Mouse (Mus musculus) layer of hippocampus, adult 18-20 months (tissue): Measurements from ENCODE around the gene Pwwp2b. TPM values are rescaled to one million over a fixed set of nuclear protein-coding genes. Genes with fewer than 3 reads are reported as not detected.

ENCODE experiments used
- DNase-seq, 2 experiments: peaks; one replicate each; pipeline ENCODE4 v3.0.0; 2022; ENCODE audit warnings: low spot score in 2 of 2
- total RNA-seq, 2 experiments: library from RNA; stranded (reverse); gene quantifications; 2 replicates each; pipeline ENCODE4 v1.2.3; 2021

Gene Pwwp2b
- total RNA-seq, 2 experiments from 2014 or later = 31.5 to 35.9 TPM

DNA sequence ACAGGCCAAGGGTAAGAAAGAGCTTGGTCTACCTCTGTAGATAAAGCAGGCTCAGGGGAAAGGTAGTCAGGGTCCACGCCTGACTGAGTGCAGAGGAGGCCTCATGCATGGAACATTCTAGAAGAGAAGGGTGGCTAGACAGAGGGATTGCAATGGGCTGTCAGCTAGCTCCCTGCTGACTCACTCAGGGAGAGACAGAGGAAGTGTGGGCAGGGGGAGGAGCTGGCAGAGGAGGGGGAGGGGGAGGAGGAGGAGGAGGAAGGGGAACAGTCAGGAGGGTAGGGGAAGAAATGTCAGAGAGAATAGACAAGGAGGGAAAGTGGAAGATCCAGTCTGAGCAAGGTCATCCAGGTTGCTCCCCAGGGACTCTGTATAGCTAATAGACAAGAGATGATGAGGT, 47.4 kb downstream of the Pwwp2b start:
- no peak for DNase-seq

DNA sequence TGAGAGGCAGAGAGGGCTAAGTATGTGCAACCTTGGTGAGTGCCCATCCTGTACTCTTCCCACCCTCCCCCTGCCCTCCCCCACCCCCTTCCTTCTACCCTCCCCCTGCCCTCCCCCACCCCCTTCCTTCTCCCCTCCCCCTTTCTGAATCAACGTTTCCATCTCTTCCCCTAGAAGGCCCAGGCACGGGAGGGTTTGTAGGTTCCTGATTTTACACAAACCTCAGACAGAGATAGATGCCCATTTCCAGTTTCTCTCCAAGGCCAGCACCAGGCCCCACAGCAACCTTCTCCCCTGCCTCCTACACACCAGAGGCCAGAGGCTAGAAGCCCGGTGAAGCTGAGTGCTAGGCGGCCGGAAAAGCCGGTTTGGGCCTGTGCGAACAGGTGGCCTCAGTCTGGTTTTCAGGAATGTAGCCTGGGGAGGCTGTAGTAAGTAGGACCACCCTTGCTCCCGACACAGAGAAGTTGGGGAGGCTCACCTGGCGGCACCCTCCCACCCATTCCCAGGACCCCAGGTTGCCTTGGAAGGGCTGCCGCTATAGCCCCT, 48.3 kb downstream of the Pwwp2b start:
- no peak for DNase-seq

DNA sequence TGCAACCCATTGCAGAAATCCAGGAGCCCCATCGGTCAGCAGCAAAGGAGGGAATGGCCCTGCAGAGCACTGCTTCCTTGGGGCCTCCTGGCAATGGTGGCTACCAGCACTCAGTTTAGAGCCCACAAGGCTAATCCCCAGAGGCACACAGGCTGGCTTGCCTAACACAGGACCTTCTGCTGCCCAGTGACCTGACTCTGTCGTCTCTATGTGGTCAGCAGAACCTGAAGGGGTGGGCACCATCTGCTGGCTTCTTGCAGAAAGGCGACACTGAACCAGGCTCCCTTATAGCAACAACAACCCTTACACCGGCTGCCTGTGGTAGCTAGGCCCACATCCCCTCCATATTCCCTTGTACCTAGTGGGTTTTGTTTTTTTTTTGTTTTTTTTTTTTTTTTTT, 50.2 kb downstream of the Pwwp2b start:
- DNase-seq = no peak

DNA sequence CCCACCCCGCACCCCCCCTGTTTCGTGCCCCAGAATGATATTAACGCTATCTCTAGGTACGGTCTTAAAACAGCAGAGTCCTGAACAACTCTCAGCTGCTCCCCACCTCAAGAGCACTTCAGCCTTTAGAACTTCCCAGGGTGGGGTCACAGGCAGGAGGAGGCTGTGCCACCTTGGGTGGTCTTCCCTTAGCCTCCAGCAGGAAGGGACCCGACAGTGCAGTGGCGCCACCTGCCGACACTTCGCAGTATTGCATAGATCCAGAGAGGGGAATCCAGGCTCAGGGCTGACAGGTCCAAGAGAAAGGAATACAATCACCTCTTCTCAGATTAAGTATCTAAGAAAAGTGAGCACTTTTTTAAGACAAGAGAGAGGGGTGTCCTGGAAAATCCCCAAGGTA, 51.1 kb downstream of the Pwwp2b start:
- peak; percentile 65 to 91 for DNase-seq

DNA sequence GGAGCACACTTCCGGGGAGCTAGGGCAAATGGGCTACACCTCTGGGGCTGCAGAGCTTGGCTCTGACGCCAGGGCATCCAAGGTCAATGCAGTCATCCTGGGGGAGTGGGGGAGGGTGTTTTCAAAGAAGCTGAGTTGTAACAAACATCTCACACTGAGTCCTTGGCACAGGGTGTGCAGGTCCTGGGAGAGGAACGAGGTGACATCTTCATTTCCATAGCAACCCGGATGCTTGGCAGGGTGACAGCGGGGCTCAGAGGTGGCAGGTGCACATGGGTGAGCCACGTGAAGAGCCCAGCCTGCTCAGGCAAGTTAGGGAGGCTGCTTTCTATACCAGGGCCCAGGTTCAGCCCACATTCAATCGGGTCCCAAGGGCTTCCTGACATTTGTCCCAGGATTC, 52.1 kb downstream of the Pwwp2b start:
- no peak for DNase-seq

DNA sequence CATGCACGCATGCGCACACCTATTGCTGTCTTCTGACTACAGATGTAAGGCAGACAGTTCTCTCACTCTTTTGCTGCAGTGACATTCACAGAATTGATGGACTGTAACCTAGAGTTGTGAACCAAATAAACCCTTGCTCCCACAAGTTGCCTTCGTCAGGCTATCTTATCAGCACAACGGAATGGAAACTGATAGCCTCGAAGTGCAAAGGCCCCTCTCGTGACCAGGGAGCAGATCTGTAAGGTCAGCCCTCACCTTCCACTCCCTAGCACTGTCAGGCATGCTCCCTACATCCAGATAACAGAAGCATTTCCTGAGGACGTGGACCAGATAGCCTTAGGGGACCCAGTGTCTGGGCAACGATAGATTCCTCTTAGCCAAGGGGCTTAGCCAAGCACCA, 53.2 kb downstream of the Pwwp2b start:
- DNase-seq = no peak

DNA sequence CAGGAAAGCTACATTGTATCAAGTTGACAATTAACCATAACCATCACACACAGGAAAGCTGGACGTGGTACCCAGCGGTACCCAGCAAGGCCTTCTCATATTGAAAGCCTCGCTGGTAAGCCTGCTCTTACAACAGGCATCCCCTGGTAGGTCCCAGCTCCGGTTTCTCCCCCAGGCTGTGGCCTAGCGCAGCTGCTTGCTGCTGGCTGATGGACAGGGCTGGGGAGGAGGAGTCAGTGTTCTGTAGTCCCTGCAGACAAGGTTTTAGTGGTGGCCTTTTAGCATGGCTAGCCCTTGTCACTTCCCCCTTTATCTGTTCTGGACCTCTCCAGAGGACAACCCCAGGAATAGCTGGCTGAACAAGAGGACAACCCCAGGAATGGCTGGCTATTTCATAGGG, 54.0 kb downstream of the Pwwp2b start:
- no peak for DNase-seq

DNA sequence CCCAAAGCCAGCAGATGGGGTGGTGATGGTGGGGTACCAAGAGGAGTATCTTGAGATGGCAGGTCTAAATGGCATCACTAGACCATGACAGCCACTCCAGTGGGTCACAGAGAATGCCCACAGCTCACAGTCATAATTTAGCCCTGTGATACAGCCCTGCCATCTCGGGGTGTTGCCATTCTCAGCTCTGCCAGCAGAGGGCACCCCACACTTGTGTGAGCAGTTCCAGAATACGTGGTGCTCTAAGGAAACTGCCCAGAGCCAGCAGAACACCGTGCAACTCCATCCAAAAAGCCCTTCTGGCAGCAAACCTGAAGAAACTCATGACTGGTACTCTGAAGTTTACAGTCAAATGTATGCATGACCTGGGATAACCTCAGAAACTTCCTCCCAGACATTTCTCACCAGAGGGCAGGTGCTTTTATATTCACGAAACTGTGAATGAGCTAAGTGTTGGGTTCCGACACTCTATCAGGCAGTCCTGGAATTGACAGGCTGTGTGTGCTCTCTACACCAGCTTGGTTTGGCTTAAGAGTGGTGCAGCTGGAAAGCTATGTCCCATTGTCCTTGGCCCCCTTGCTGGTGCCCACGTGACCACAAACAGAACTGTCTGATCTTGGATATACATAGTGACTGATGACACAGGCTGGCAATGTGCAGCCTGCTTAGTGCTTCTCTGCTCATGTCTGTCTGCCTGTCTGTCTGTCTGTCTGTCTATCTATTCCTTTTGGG, 55.2 kb downstream of the Pwwp2b start:
- DNase-seq = peak; percentile 78 to 95

DNA sequence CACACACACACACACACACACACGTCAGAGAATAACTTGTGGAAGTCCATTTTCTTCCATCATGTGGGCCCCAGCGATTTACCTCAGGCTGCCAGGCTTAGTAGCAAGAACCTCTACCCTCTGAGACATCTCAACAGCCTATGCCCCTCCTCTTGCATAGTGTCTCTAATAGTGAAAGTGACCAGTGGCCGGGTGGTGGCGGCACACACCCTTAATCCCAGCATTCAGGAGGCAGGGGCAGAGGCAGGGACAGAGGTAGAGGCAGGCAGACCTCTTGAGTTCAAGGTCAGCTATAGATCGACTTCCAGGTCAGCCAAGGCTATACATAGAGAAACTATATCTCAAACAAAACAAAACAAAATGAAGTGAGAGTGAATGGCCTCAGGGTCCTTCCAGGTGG, 56.0 kb downstream of the Pwwp2b start:
- DNase-seq = no peak

DNA sequence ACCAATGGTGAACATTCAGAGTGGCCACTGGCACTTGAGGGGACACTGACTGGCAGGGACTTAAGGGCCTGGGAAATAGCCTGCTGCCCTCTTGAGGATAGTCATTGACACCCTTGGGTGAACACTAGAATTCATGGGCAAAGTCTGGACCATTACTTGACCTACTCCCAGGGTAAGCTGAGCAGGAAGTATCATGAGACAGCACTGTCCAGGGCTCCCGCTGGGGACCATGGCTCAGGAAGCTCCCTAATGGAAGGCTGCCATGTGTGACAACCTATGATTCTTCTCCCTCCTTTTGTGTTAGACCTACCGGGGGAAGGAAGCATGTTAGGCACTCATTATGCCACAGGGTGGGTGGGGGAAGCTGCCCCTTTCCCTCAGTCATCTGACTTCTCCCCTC, 58.8 kb downstream of the Pwwp2b start:
- no peak for DNase-seq

DNA sequence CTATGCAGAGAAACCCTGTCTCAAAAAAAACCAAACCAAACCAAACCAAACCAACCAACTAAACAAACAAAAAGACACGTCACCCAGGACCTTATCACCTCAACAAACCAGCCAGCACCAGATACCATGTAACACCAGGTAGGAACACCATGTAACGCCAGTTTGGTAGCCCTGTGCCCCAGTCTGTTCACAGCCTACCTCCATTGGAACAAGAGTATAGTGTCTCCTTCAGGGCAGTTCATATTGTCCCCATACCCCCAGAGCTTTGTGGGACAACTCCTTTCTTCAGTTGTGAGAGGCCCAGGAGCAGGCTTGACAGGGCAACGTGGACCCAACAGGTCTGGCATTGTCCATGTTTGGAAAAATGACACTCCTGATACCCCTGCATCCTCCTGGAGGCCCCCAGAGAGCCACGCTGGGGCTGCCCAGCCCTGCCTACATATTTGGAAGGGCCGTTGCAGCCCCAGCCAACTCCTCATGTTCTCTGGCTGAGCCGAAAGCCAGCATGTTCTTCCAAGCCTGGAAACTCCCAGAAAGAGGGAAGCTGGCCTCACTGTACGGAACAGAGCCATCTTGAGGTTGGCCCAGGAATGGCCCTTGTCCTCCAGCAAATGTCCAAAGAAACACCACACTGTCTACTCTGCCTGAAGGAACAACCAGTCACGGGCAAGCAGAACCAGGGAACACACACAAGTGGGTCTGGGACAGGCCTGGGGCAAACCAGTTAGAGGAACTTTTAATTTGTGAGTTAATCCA, 60.0 kb downstream of the Pwwp2b start:
- peak in 1 of 2 experiments; percentile 49 for DNase-seq

DNA sequence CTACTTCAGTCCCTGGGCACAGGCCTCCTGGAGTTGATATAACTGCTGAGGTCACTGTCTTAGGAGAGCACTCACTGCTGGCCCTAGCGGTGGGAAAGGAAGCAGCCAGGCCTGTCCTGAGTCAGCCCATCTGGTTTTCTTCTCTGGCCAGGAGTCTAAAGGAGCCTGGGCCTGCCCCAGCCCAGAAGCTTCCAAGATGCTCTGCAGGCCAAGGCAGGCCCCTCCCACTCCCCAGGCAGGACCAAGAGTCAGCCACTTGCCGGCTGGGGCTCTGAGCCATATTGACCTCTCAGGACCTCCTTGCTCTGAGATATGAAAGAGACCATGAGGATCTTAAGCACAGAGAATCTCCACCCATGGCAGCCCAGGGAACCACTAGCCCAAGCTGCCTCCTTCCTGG, 60.8 kb downstream of the Pwwp2b start:
- no peak for DNase-seq

DNA sequence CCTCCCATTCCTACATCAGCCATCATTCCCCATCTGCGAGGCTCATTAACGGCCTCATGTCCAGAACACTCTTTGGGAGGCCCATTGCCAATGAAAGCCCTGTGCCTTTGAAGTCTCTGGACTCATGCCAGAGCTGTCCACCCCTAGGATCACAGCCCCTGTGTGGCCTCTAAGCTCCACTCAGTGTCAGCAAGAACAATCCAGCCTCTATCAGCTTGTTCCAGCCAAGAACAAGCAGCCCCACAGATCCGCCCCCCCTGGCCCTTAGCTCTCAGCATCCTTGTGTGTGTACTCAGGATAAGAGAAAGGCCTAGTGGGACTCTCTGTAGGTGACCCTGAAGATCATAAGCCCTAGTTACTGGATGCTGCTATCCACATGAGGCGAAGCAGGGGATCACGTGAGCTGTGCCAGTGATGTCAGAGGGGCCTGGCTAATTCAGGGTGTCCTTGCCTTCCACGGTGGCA, 62.2 kb downstream of the Pwwp2b start:
- no peak for DNase-seq

DNA sequence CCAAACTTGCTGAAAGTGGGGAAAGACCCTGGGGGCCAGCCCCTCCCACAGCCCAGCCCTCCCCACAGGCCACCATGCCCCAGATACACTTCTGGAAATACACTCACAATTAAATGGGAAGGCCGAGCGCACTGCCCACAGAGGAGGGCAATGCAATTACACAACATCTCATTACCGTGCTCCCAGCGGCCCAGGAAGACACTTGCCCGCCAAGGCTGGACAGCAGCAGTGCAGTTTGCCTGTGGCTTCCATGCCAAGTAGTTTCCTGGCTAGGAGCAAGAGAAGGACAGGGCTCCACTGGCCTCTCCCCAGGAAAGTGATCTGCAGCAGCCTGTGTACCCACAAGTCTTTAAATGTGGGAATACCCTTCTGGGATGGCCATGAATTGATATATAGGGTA, 64.4 kb downstream of the Pwwp2b start:
- no peak for DNase-seq

DNA sequence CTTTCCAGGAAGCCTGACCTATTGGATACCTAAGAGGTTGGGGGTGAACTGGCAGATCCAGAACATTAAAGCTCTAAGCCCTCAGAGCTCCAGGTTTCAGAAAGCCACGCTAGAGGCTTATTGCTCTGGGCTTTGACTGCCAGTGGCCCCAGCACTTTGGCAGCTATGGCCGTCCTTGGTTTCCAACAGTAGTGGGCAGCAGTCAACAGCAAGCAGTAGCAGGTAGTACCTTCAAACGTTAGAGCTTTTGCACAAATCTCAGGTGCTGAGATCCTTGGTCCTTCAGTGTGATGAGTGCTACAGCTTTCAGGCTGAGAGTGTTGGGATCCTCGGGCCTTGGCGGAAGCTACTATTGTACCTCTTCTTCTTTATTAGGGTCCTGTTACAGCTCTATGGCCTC, 65.1 kb downstream of the Pwwp2b start:
- DNase-seq = no peak

DNA sequence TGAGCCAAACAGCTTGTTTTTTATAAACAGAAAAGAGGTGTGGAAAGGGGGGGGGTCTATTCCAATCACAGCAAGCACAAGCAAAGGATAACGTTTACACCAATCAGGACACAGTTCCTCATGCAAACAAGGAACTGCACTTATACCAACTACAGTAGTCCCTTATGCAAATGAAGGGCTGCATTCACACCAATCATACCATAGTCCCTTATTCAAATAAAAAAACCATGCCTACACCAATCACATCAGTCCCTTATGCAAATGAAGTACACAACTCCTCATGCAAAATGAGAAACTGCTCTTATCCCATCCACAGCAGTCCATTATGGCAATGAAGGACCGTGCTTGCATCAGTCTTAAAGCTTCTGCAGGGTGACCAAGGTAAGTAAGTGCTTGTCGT, 66.4 kb downstream of the Pwwp2b start:
- DNase-seq = no peak

DNA sequence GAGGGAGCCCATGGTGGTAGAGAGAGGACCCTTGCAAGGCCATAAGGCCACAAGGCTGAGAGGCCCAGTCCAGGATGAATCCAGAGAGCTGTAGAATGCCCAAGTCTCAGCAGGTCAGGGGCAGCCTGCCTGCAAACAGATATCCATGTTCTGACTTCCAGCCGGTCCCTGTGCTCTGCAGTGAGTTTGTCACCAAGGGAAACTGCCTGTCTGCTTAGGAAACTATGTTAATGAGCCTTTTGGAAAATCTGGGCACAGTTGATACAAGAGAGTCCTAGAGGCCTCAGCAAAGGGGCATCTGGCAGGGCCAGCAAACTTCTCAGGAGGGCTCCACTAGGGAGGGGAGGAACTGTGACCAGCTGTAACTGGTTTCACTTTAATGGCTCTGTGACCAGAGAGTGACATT, 70.7 kb downstream of the Pwwp2b start:
- peak in 1 of 2 experiments; percentile 60 for DNase-seq

Other genes starting within 250 kb of the Pwwp2b start
- 10 to 100 TPM; 43.9 to 44.7 TPM for gene Dpysl4, start 162.5 kb upstream of the Pwwp2b start, total RNA-seq
- gene Lrrc27, start 35.5 kb upstream of the Pwwp2b start, total RNA-seq = 1 to 10 TPM; 6.1 to 6.4 TPM
- 100 to 1,000 TPM; 103 to 116 TPM for gene Stk32c, start 35.2 kb upstream of the Pwwp2b start, total RNA-seq
- gene Inpp5a, start 140.6 kb downstream of the Pwwp2b start, total RNA-seq = 10 to 100 TPM; 45.5 to 46.1 TPM